Mouse (Mus musculus) ES-E14 (cell line): ENCODE data around the gene Car4. TPM values are rescaled to one million over a fixed set of nuclear protein-coding genes. Genes with fewer than 3 reads are reported as not detected.

Experiments
- DNase-seq: peaks from one replicate; pipeline ENCODE4 v3.0.0-alpha.2; 2013; ENCODE audit warnings: low read depth, low spot score
- H3K27ac ChIP-seq: 2 replicates; pipeline ENCODE4 v1.5.1; 2012; ENCODE audit warnings: low read depth, mild to moderate bottlenecking, low read length, moderate library complexity, mixed read lengths; ENCODE audit not compliant: poor library complexity, insufficient read depth, severe bottlenecking
- H3K36me3 ChIP-seq: 2 replicates; pipeline ENCODE4 v1.6.1; 2012; ENCODE audit warnings: mild to moderate bottlenecking, low read length, moderate library complexity, mixed read lengths; ENCODE audit not compliant: control insufficient read depth, poor library complexity, insufficient read depth, severe bottlenecking
- H3K4me1 ChIP-seq, 2 experiments: fragments of 150-350 bp in 1 of 2; sonication (generic) in 1 of 2; 2 replicates each; pipeline ENCODE4 v1.6.1; 2012; ENCODE audit warnings: low read length in 2 of 2, mild to moderate bottlenecking in 1 of 2, mixed read lengths in 1 of 2; ENCODE audit not compliant: control insufficient read depth in 2 of 2, insufficient read depth in 2 of 2, poor library complexity in 1 of 2
- H3K4me3 ChIP-seq, 2 experiments: fragments of 150-350 bp in 1 of 2; sonication (generic) in 1 of 2; 2 replicates each; pipeline ENCODE4 v1.5.1; 2012; ENCODE audit warnings: low read length in 2 of 2, low read depth in 1 of 2, mild to moderate bottlenecking in 1 of 2, mixed read lengths in 1 of 2; ENCODE audit not compliant: insufficient read depth in 1 of 2, poor library complexity in 1 of 2, severe bottlenecking in 1 of 2
- H3K9ac ChIP-seq: 2 replicates; pipeline ENCODE4 v1.6.1; 2012; ENCODE audit warnings: low read depth, mild to moderate bottlenecking, low read length, mixed read lengths; ENCODE audit not compliant: poor library complexity, insufficient read depth, severe bottlenecking
- H3K9me3 ChIP-seq: fragments of 150-350 bp; sonication (generic); 2 replicates; pipeline ENCODE4 v1.6.1; 2012; ENCODE audit warnings: low read depth, mild to moderate bottlenecking, low read length; ENCODE audit not compliant: control insufficient read depth, insufficient read depth
- CHD2 ChIP-seq: IDR thresholded peaks from 2 replicates; pipeline ENCODE4 v1.6.1; 2014; ENCODE audit warnings: mild to moderate bottlenecking, low read depth, low read length, inconsistent platforms
- HCFC1 ChIP-seq: IDR thresholded peaks from 2 replicates; pipeline ENCODE4 v1.6.1; 2012; ENCODE audit warnings: low read length, inconsistent platforms, borderline replicate concordance; ENCODE audit not compliant: insufficient read depth
- MAFK ChIP-seq: IDR thresholded peaks from 2 replicates; pipeline ENCODE4 v1.6.1; 2014; ENCODE audit warnings: mild to moderate bottlenecking, low read depth, low read length, inconsistent platforms; ENCODE audit not compliant: insufficient read depth
- ZC3H11A ChIP-seq: IDR thresholded peaks from 2 replicates; pipeline ENCODE4 v1.6.1; 2012; ENCODE audit warnings: low read depth, mild to moderate bottlenecking, inconsistent platforms, low read length, borderline replicate concordance
- ZNF384 ChIP-seq: IDR thresholded peaks from 2 replicates; pipeline ENCODE4 v1.6.1; 2012; ENCODE audit warnings: low read depth, low read length, inconsistent platforms
- in situ Hi-C, 2 experiments: fragments of 600-800 bp; cut with MboI; formaldehyde crosslinking; loops; one replicate each; pipeline ENCODE4 v1.15.1; 2025; ENCODE audit warnings: low sequenced_read_pairs in 2 of 2, inconsistent platforms in 1 of 2; ENCODE audit not compliant: unreplicated experiment in 2 of 2
- total RNA-seq: library from RNA; depleted of rRNA; stranded (reverse); fragments of 300-350 nt; gene quantifications from 2 replicates; pipeline ENCODE4 v1.2.3, GENCODE M21; 2012

Car4 gene
- total RNA-seq, 1 experiment = 17.3 TPM

GRCm38 (mm10) chr11:84977385-84977952, 19.9 kb downstream of the Car4 start:
- no peaks in the 10 kb centered on the region for H3K9me3 ChIP-seq
- DNase-seq = no peak
- no peak for TF ChIP-seq CHD2
- TF ChIP-seq ZNF384 = no peak
- no peak for TF ChIP-seq HCFC1
- no peak for TF ChIP-seq ZC3H11A
- no peak for TF ChIP-seq MAFK
- 0 out of 4 replicates have a peak, but pooled peaks cover 0 to 2% of the 10 kb centered on the region in 2 experiments for H3K4me1 ChIP-seq
- H3K36me3 ChIP-seq = no peaks in the 10 kb centered on the region
- no peak overlapping the region for H3K27ac ChIP-seq
- H3K9ac ChIP-seq = no peak overlapping the region
- in situ Hi-C loops = no loop called here
- no peak overlapping the region for H3K4me3 ChIP-seq

- Histone ChIP-seq H3K9me3 (no peaks in the 10 kb centered on the region), H3K4me1 (no peaks in the 10 kb centered on the region), H3K36me3 (no peaks in the 10 kb centered on the region), H3K27ac (no peak overlapping the region), H3K9ac (no peak overlapping the region), H3K4me3 (no peak overlapping the region)
- peak; percentile 40 for DNase-seq
- in situ Hi-C loops = no loop called here
- TF ChIP-seq MAFK (no peak), CHD2 (no peak), ZC3H11A (peak; percentile 63; the same call in 1 of the 2 replicates)
Observed at GRCm38 (mm10) chr11:84978113-84978512, 20.5 kb downstream of the Car4 start.

GRCm38 (mm10) chr11:84979351-84979750, 21.8 kb downstream of the Car4 start:
- no peak for DNase-seq
- Histone ChIP-seq H3K9ac (no peak overlapping the region), H3K36me3 (no peaks in the 10 kb centered on the region), H3K4me3 (no peak overlapping the region), H3K9me3 (no peaks in the 10 kb centered on the region), H3K27ac (no peak overlapping the region), H3K4me1 (no peaks in the 10 kb centered on the region)
- no peak for TF ChIP-seq HCFC1
- no peak for TF ChIP-seq ZC3H11A
- no peak for TF ChIP-seq MAFK
- TF ChIP-seq CHD2 = no peak
- no peak for TF ChIP-seq ZNF384
- in situ Hi-C loops = no loop called here

- no peak for TF ChIP-seq MAFK
- TF ChIP-seq HCFC1 = no peak
- TF ChIP-seq ZNF384 = no peak
- TF ChIP-seq CHD2 = no peak
- TF ChIP-seq ZC3H11A = no peak
- Histone ChIP-seq H3K36me3 (no peaks in the 10 kb centered on the region), H3K9me3 (no peaks in the 10 kb centered on the region), H3K4me1 (peaks cover 0 to 2% of the 10 kb centered on the region in 2 experiments; a peak in 2 of 4 replicates), H3K9ac (no peak overlapping the region), H3K4me3 (no peak overlapping the region), H3K27ac (no peak overlapping the region)
- no peak for DNase-seq
- in situ Hi-C loops = loop anchor here in 1 of 2 experiments (5.0 kb wide), 1 partner anchor 63 kb away; the partner anchor contains the start of gene Znhit3
Observed at GRCm38 (mm10) chr11:84980697-84981096, 23.1 kb downstream of the Car4 start.

GRCm38 (mm10) chr11:84985421-84985820, 27.8 kb downstream of the Car4 start:
- Histone ChIP-seq H3K27ac (no peak overlapping the region), H3K9me3 (no peaks in the 10 kb centered on the region), H3K4me3 (no peak overlapping the region), H3K36me3 (peaks cover 4% of the 10 kb centered on the region), H3K9ac (no peak overlapping the region), H3K4me1 (peaks cover 0 to 2% of the 10 kb centered on the region in 2 experiments; a peak in 2 of 4 replicates)
- in situ Hi-C loops = no loop called here
- no peak for DNase-seq
- no peak for TF ChIP-seq ZNF384
- TF ChIP-seq ZC3H11A = no peak
- TF ChIP-seq CHD2 = no peak
- TF ChIP-seq HCFC1 = no peak
- TF ChIP-seq MAFK = no peak
